14 mouse cellular contexts compared by ENCODE assay signal in the genomic region with DNA sequence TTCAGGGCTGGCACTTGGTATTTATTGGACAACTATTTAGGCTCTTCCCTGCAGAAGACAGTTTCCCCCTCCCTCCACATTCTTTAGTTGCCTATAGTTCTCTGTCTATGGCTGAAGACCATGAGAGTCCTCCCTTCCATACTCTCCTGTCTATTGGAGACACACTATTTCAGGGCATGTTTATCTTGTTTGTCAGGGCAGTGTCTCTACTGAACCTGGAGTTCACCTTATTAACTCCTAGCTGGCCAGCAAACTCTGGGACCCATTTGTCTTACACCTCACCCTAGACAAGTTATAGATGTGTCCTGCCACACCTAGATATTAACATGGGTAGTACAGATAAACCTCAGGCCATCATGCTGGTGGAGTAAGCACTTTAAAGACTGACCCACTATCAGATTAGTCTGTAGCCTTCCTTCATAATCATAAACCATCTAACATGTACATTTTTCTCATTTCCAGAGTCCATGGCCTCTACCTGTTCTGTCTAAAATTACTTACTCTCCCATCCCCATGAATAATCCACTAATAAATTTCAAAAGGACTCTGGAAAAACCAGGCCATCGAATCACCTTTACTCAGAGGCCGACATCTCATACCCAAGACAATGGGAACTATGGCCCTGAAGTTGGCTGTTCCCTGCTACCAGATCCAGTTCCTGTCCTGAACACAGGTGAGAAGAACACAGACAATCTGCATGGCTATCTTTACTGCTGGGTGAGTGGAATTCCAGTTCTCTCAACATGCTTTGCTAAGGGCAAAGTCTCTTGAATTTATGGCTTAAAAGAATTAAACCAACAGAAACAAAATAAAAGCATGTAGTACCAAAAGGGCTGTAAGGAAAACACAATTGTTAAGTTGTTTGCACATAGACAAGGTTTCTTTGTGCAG.
"Had no signal": no experiment of that assay in that cellular context is flagged by ENCODE, and none has a peak within 500 bp of the region (broad histone marks: within the 10 kb centered on the region; RNA-seq: fewer than 3 reads in every experiment).

No protein-coding gene starts in this region.

- ATAC-seq: midbrain, embryonic 15.5 days had no signal

- H3K4me2 ChIP-seq: hindbrain, embryonic 15.5 days; limb, embryonic 13.5 days; midbrain, embryonic 11.5 days; midbrain, embryonic 15.5 days; neural tube, embryonic 13.5 days; stomach, embryonic 15.5 days had no signal

- H3K4me3 ChIP-seq: hindbrain, embryonic 15.5 days; limb, embryonic 13.5 days; midbrain, embryonic 15.5 days; neural tube, embryonic 13.5 days; stomach, embryonic 15.5 days had no signal

- H3K27me3 ChIP-seq: hindbrain, embryonic 15.5 days; limb, embryonic 13.5 days; midbrain, embryonic 15.5 days; neural tube, embryonic 13.5 days; stomach, embryonic 15.5 days had no signal

- H3K36me3 ChIP-seq: midbrain, embryonic 15.5 days had no signal

- DNase-seq: kidney, adult 8-10 months; kidney, postnatal 25 days; layer of hippocampus, postnatal 36 days; lung, adult 18-20 months; lung, postnatal 36 days; retina, postnatal 1 day; right cerebral cortex, postnatal 4 days; thymus, postnatal 4 days had no signal

- H3K9me3 ChIP-seq: hindbrain, embryonic 15.5 days; limb, embryonic 13.5 days; midbrain, embryonic 15.5 days; neural tube, embryonic 13.5 days; stomach, embryonic 15.5 days had no signal

- H3K27ac ChIP-seq: hindbrain, embryonic 15.5 days; limb, embryonic 13.5 days; midbrain, embryonic 15.5 days; neural tube, embryonic 13.5 days; stomach, embryonic 15.5 days had no signal

- H3K9ac ChIP-seq: hindbrain, embryonic 15.5 days; limb, embryonic 13.5 days; midbrain, embryonic 15.5 days; neural tube, embryonic 13.5 days; stomach, embryonic 15.5 days had no signal
